Comparison of ENCODE assay signal across 13 mouse cellular contexts in the genomic region with DNA sequence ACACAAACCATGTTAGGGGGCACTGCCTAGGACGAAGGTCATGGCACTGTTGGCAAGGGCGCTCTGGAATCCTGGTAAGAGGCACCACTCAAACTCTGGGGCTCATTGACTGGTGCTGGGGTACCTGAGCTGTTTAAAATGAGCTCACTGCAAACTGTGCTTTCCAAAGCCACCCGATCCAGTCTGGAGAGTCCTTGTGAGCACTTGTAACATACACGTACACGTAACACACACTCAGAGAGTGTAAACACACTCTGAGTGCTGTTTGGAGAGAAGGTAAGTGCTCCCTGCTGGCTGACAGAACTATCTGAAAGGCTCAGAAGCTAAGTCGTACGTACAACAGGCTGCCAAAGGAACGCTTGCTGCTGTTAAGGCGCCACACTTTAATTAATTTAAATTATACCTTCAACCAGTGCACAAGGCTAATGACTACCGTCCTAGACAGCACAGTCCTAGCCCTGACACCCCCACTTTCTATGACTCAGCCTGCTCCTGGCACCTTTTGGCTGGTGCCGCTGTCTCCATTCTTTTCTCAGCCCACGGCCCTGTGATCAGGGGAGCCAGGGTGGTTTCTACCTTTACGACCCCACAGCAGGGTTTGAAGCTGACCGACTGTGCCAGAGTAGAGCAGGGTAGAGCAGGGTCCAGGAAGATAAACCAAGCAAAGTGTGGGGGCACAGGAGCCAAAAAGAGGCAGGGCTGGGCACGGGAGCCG. TPM values are rescaled to one million over a fixed set of nuclear protein-coding genes. Genes with fewer than 3 reads are reported as not detected.
A peak's percentile ranks its signal among the peaks of the same experiment; 100 is the strongest.
DNase-seq lines count a peak whose midpoint lies in the region; ATAC-seq and TF ChIP-seq lines count a peak whose summit lies in the region.
"Had no signal": no experiment of that assay in that cellular context is flagged by ENCODE, and none has a peak within 500 bp of the region (broad histone marks: within the 10 kb centered on the region; RNA-seq: fewer than 3 reads in every experiment).

No protein-coding gene starts in this region.

- WGBS in forebrain, embryonic 16.5 days: 65% methylated on average over 16 of the region's 16 CpGs
- WGBS in forebrain, embryonic 11.5 days: 84% methylated on average over 16 of the region's 16 CpGs
- WGBS in spleen, adult 2 months: 61% methylated on average over 16 of the region's 16 CpGs
- 68% methylated on average over 16 of the region's 16 CpGs for WGBS in stomach, postnatal 0 days

- H3K9me3 ChIP-seq in forebrain, embryonic 16.5 days (ENCODE audit: control insufficient read depth, low read length): no peaks in the 10 kb centered on the region
- no peaks in the 10 kb centered on the region for H3K9me3 ChIP-seq in forebrain, embryonic 11.5 days (ENCODE audit: control insufficient read depth, low read length)
- no peaks in the 10 kb centered on the region for H3K9me3 ChIP-seq in stomach, postnatal 0 days (ENCODE audit: control insufficient read depth, low read length)
- H3K9me3 ChIP-seq: kidney, embryonic 15.5 days; limb, embryonic 15.5 days; midbrain, embryonic 13.5 days had no signal

- H3K9ac ChIP-seq in forebrain, embryonic 16.5 days (replicated peaks; ENCODE audit: low read depth, low read length): no peak overlapping the region
- no peak overlapping the region for H3K9ac ChIP-seq in forebrain, embryonic 11.5 days (ENCODE audit: low read length)
- no peak overlapping the region for H3K9ac ChIP-seq in stomach, postnatal 0 days (ENCODE audit: low read length)
- H3K9ac ChIP-seq: hindbrain, embryonic 14.5 days; kidney, embryonic 15.5 days; limb, embryonic 15.5 days; midbrain, embryonic 13.5 days had no signal

- TF ChIP-seq EP300 in stomach, postnatal 0 days (optimal IDR thresholded peaks at IDR 0.05): no peak

- no peaks in the 10 kb centered on the region for H3K36me3 ChIP-seq in forebrain, embryonic 16.5 days (ENCODE audit: control insufficient read depth, insufficient read depth)
- no peaks in the 10 kb centered on the region for H3K36me3 ChIP-seq in forebrain, embryonic 11.5 days (ENCODE audit: control insufficient read depth, insufficient read depth, low read length)
- H3K36me3 ChIP-seq in spleen, adult 2 months (ENCODE audit: control insufficient read depth, insufficient read depth, low read length): peaks cover 17% of the 10 kb centered on the region
- no peaks in the 10 kb centered on the region for H3K36me3 ChIP-seq in stomach, postnatal 0 days (ENCODE audit: control insufficient read depth, insufficient read depth, low read length)
- H3K36me3 ChIP-seq: kidney, embryonic 15.5 days; midbrain, embryonic 13.5 days had no signal

- no peaks in the 10 kb centered on the region for H3K4me1 ChIP-seq in forebrain, embryonic 16.5 days (replicated peaks; ENCODE audit: control insufficient read depth, insufficient read depth, low read length)
- H3K4me1 ChIP-seq in forebrain, embryonic 11.5 days (replicated peaks; ENCODE audit: control insufficient read depth, insufficient read depth, low read length): peaks cover 8% of the 10 kb centered on the region; the same call in 1 of the 2 replicates
- H3K4me1 ChIP-seq in spleen, adult 2 months (ENCODE audit: control insufficient read depth, insufficient read depth, insufficient read length): peaks cover 77% of the 10 kb centered on the region
- H3K4me1 ChIP-seq in stomach, postnatal 0 days (replicated peaks; ENCODE audit: control insufficient read depth, insufficient read depth): no peaks in the 10 kb centered on the region; the same call in 1 of the 2 replicates

- H3K4me2 ChIP-seq in forebrain, embryonic 16.5 days (ENCODE audit: low read length): no peak overlapping the region
- H3K4me2 ChIP-seq in forebrain, embryonic 11.5 days (ENCODE audit: low read depth, low read length, severe bottlenecking): no peak overlapping the region
- H3K4me2 ChIP-seq in stomach, postnatal 0 days (replicated peaks; ENCODE audit: low read depth): no peak overlapping the region
- H3K4me2 ChIP-seq: hindbrain, embryonic 14.5 days; kidney, embryonic 15.5 days; limb, embryonic 15.5 days; midbrain, embryonic 13.5 days had no signal

- no peaks in the 10 kb centered on the region for H3K27me3 ChIP-seq in forebrain, embryonic 16.5 days (replicated peaks; ENCODE audit: control insufficient read depth, insufficient read depth, low read length)
- no peaks in the 10 kb centered on the region for H3K27me3 ChIP-seq in forebrain, embryonic 11.5 days (ENCODE audit: control insufficient read depth, insufficient read depth, low read length)
- no peaks in the 10 kb centered on the region for H3K27me3 ChIP-seq in spleen, adult 2 months (ENCODE audit: control insufficient read depth, insufficient read depth, low read length)
- no peaks in the 10 kb centered on the region for H3K27me3 ChIP-seq in stomach, postnatal 0 days (ENCODE audit: control insufficient read depth, insufficient read depth, low read length)
- H3K27me3 ChIP-seq: kidney, embryonic 15.5 days; limb, embryonic 15.5 days; midbrain, embryonic 13.5 days had no signal

- H3K27ac ChIP-seq in forebrain, embryonic 16.5 days (ENCODE audit: low read length): no peak overlapping the region
- H3K27ac ChIP-seq in forebrain, embryonic 11.5 days (ENCODE audit: low read depth, low read length): no peak overlapping the region
- H3K27ac ChIP-seq in spleen, adult 2 months (ENCODE audit: insufficient read depth, low read length): peak overlapping the region; percentile 98
- no peak overlapping the region for H3K27ac ChIP-seq in stomach, postnatal 0 days (replicated peaks)
- H3K27ac ChIP-seq: hindbrain, embryonic 14.5 days; kidney, embryonic 15.5 days; limb, embryonic 15.5 days; midbrain, embryonic 13.5 days had no signal

- ATAC-seq in forebrain, embryonic 16.5 days: peak; percentile 23; the same call in 1 of the 2 replicates
- no peak for ATAC-seq in forebrain, embryonic 11.5 days (replicated peaks; ENCODE audit: low FRiP score)
- ATAC-seq in stomach, postnatal 0 days (ENCODE audit: low FRiP score, low TSS enrichment): peak; percentile 52; the same call in 1 of the 2 replicates
- ATAC-seq: midbrain, embryonic 13.5 days had no signal

- no peak for TF ChIP-seq CTCF in spleen, adult 2 months (IDR thresholded peaks at IDR 0.05; ENCODE audit: extremely low read depth, insufficient read depth, insufficient read length, insufficient replicate concordance)
- TF ChIP-seq CTCF in stomach, postnatal 0 days (IDR thresholded peaks at IDR 0.05; ENCODE audit: low read depth): no peak

- no peak for DNase-seq in forebrain, embryonic 11.5 days (ENCODE audit: low spot score)
- DNase-seq in kidney, adult 11 months: peak; percentile 23
- no peak for DNase-seq in kidney, postnatal 14 days
- DNase-seq in spleen, adult 2 months (ENCODE audit: low read depth in 1 of 2, low spot score in 2 of 2): no peak
- no peak for DNase-seq in spleen, postnatal 36 days (ENCODE audit: low spot score in 2 of 2)
- no peak for DNase-seq in stomach, postnatal 0 days (ENCODE audit: low spot score)
- DNase-seq in layer of hippocampus, adult 18-20 months (ENCODE audit: low spot score in 2 of 2): no peak
- DNase-seq: gastrocnemius, postnatal 14 days had no signal

- H3K4me3 ChIP-seq in forebrain, embryonic 16.5 days (replicated peaks; ENCODE audit: low read length): no peak overlapping the region
- no peak overlapping the region for H3K4me3 ChIP-seq in forebrain, embryonic 11.5 days (ENCODE audit: low read depth, low read length)
- H3K4me3 ChIP-seq in spleen, adult 2 months (ENCODE audit: extremely low read depth, insufficient read depth, insufficient read length): no peak overlapping the region
- H3K4me3 ChIP-seq in stomach, postnatal 0 days (ENCODE audit: low read depth, low read length): no peak overlapping the region
- H3K4me3 ChIP-seq: kidney, embryonic 15.5 days; limb, embryonic 15.5 days; midbrain, embryonic 13.5 days had no signal

- no peak for TF ChIP-seq POLR2A in spleen, adult 2 months (IDR thresholded peaks at IDR 0.05; ENCODE audit: low read depth, low read length)

RNA-seq across cellular contexts. Expression of a gene that starts 18.9 kb away (rescaled TPM):
- 120 and 128 TPM in 2 replicates for polyA plus RNA-seq in forebrain, embryonic 16.5 days (2015; fragmentation: Nextera tagmentation; extraction: Ambion mirVana)
- 15.8 and 17.4 TPM in 2 replicates for polyA plus RNA-seq in forebrain, embryonic 11.5 days (2014; fragmentation: Nextera tagmentation; extraction: Ambion mirVana)
- polyA plus RNA-seq in spleen, adult 2 months (2012; rRNA removed): 36.0 and 43.0 TPM in 2 replicates
- polyA plus RNA-seq in stomach, postnatal 0 days (2015; fragmentation: Nextera tagmentation; extraction: Ambion mirVana): 9.9 and 10.9 TPM in 2 replicates
- 100 to 1,000 TPM; 158 to 165 TPM for total RNA-seq in layer of hippocampus, adult 18-20 months (2021)
